Comparison of ENCODE assay signal across 23 mouse cellular contexts in the genomic region with DNA sequence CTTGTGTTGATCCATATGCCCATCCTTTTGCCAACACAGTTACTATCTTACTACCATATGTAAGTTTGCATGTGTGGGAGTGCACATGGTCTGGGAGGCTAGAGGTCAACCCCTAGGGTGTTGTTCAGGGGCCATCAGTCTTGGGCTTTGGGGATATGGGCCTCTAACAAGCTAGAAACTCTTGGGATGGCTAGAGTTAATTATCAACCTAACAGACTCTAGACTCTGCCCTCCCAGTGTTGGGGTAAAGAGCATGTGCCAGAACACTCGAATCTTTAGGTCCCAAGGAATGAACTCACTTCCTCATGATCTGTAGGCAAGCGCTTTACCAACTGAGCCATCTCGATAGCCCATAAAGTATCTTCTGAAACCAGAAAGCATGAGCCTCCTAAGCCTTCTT.
DNase-seq lines count a peak whose midpoint lies in the region; ATAC-seq and TF ChIP-seq lines count a peak whose summit lies in the region.
"Had no signal": no experiment of that assay in that cellular context is flagged by ENCODE, and none has a peak within 500 bp of the region (broad histone marks: within the 10 kb centered on the region; RNA-seq: fewer than 3 reads in every experiment).

No protein-coding gene starts in this region.

- no peaks in the 10 kb centered on the region for H3K9me3 ChIP-seq in intestine, postnatal 0 days (ENCODE audit: control insufficient read depth)
- H3K9me3 ChIP-seq in kidney, postnatal 0 days (replicated peaks; ENCODE audit: low read length): no peaks in the 10 kb centered on the region
- no peaks in the 10 kb centered on the region for H3K9me3 ChIP-seq in midbrain, embryonic 11.5 days (ENCODE audit: control insufficient read depth, low read length)
- H3K9me3 ChIP-seq: embryonic facial prominence, embryonic 12.5 days; G1E; hindbrain, embryonic 15.5 days; stomach, embryonic 15.5 days had no signal

- no peak for TF ChIP-seq POLR2A in kidney, adult 2 months (IDR thresholded peaks at IDR 0.05; ENCODE audit: low read depth, low read length)
- no peak for TF ChIP-seq POLR2A in small intestine, adult 2 months (IDR thresholded peaks at IDR 0.05; ENCODE audit: low read depth, low read length)

- no peak overlapping the region for H3K4me2 ChIP-seq in intestine, postnatal 0 days (replicated peaks; ENCODE audit: low read depth)
- no peak overlapping the region for H3K4me2 ChIP-seq in kidney, postnatal 0 days (ENCODE audit: low read length)
- no peak overlapping the region for H3K4me2 ChIP-seq in midbrain, embryonic 11.5 days
- H3K4me2 ChIP-seq: embryonic facial prominence, embryonic 12.5 days; hindbrain, embryonic 15.5 days; lung, embryonic 14.5 days; stomach, embryonic 15.5 days had no signal

- no peaks in the 10 kb centered on the region for H3K36me3 ChIP-seq in kidney, adult 2 months (ENCODE audit: control insufficient read depth, insufficient read depth, low read length)
- no peaks in the 10 kb centered on the region for H3K36me3 ChIP-seq in intestine, postnatal 0 days (ENCODE audit: control insufficient read depth, insufficient read depth)
- H3K36me3 ChIP-seq in kidney, postnatal 0 days (ENCODE audit: insufficient read depth, low read length): no peaks in the 10 kb centered on the region
- no peaks in the 10 kb centered on the region for H3K36me3 ChIP-seq in small intestine, adult 2 months (ENCODE audit: control insufficient read depth, insufficient read depth, low read length)
- H3K36me3 ChIP-seq in midbrain, embryonic 11.5 days (ENCODE audit: control insufficient read depth, insufficient read depth, low read length): no peaks in the 10 kb centered on the region
- H3K36me3 ChIP-seq: embryonic facial prominence, embryonic 12.5 days; hindbrain, embryonic 15.5 days; stomach, embryonic 15.5 days had no signal

- no peak overlapping the region for H3K9ac ChIP-seq in intestine, postnatal 0 days (ENCODE audit: low read depth, low read length)
- no peak overlapping the region for H3K9ac ChIP-seq in kidney, postnatal 0 days (ENCODE audit: low read depth, low read length)
- no peak overlapping the region for H3K9ac ChIP-seq in midbrain, embryonic 11.5 days (ENCODE audit: low read length)
- H3K9ac ChIP-seq: embryonic facial prominence, embryonic 12.5 days; hindbrain, embryonic 15.5 days; lung, embryonic 14.5 days; stomach, embryonic 15.5 days had no signal

- no peak overlapping the region for H3K4me3 ChIP-seq in kidney, adult 2 months (ENCODE audit: insufficient read depth, low read depth, low read length)
- no peak overlapping the region for H3K4me3 ChIP-seq in intestine, postnatal 0 days (ENCODE audit: low read depth, low read length)
- H3K4me3 ChIP-seq in kidney, postnatal 0 days (replicated peaks; ENCODE audit: low read depth, low read length): no peak overlapping the region
- no peak overlapping the region for H3K4me3 ChIP-seq in small intestine, adult 2 months (ENCODE audit: low read depth, low read length)
- no peak overlapping the region for H3K4me3 ChIP-seq in midbrain, embryonic 11.5 days (ENCODE audit: low read depth, low read length)
- H3K4me3 ChIP-seq: embryonic facial prominence, embryonic 12.5 days; hindbrain, embryonic 15.5 days; left cerebral cortex, adult 2 months; myocyte; stomach, embryonic 15.5 days had no signal

- H3K27me3 ChIP-seq in kidney, adult 2 months (replicated peaks; ENCODE audit: control insufficient read depth, insufficient read depth, low read length): no peaks in the 10 kb centered on the region
- no peaks in the 10 kb centered on the region for H3K27me3 ChIP-seq in intestine, postnatal 0 days (replicated peaks; ENCODE audit: control insufficient read depth, insufficient read depth, low read length)
- H3K27me3 ChIP-seq in kidney, postnatal 0 days (ENCODE audit: insufficient read depth, low read length): no peaks in the 10 kb centered on the region
- no peaks in the 10 kb centered on the region for H3K27me3 ChIP-seq in small intestine, adult 2 months (ENCODE audit: control insufficient read depth, insufficient read depth, low read length)
- no peaks in the 10 kb centered on the region for H3K27me3 ChIP-seq in midbrain, embryonic 11.5 days (ENCODE audit: control insufficient read depth, insufficient read depth, low read length)
- H3K27me3 ChIP-seq: CH12.LX; embryonic facial prominence, embryonic 12.5 days; hindbrain, embryonic 15.5 days; Patski; stomach, embryonic 15.5 days had no signal

- peak; percentile 75 for DNase-seq in kidney, adult 2 months
- no peak for DNase-seq in kidney, postnatal 4 days
- DNase-seq in kidney, postnatal 0 days (ENCODE audit: low spot score): no peak
- no peak for DNase-seq in lung, postnatal 10 days
- no peak for DNase-seq in midbrain, embryonic 11.5 days (ENCODE audit: low spot score, missing footprints)
- DNase-seq: B cell, adult 2 months; cerebellum, adult 11 months; cerebellum, postnatal 14 days; gastrocnemius, postnatal 25 days; lung, embryonic 14.5 days; lung, postnatal 36 days; thymus, postnatal 25 days had no signal

- 60% methylated on average over 3 of the region's 3 CpGs for WGBS in kidney, adult 2 months
- 28% methylated on average over 3 of the region's 3 CpGs for WGBS in intestine, postnatal 0 days
- WGBS in kidney, postnatal 0 days: 74% methylated on average over 3 of the region's 3 CpGs
- 42% methylated on average over 3 of the region's 3 CpGs for WGBS in small intestine, adult 2 months
- 90% methylated on average over 3 of the region's 3 CpGs for WGBS in midbrain, embryonic 11.5 days

- H3K4me1 ChIP-seq in kidney, adult 2 months (ENCODE audit: control insufficient read depth, insufficient read depth, low read length): peaks cover 6% of the 10 kb centered on the region
- 0 out of 2 replicates have a peak, but pooled peaks cover 2% of the 10 kb centered on the region for H3K4me1 ChIP-seq in intestine, postnatal 0 days (replicated peaks; ENCODE audit: control insufficient read depth, insufficient read depth, low read length)
- no peaks in the 10 kb centered on the region for H3K4me1 ChIP-seq in kidney, postnatal 0 days (replicated peaks; ENCODE audit: insufficient read depth, low read length)
- H3K4me1 ChIP-seq in small intestine, adult 2 months (ENCODE audit: control insufficient read depth, insufficient read depth, insufficient read length, low read length): peaks cover 21% of the 10 kb centered on the region
- no peaks in the 10 kb centered on the region for H3K4me1 ChIP-seq in midbrain, embryonic 11.5 days (ENCODE audit: control insufficient read depth, insufficient read depth, low read length)
- H3K4me1 ChIP-seq: embryonic facial prominence, embryonic 12.5 days; hindbrain, embryonic 15.5 days had no signal

- H3K27ac ChIP-seq in kidney, adult 2 months (ENCODE audit: insufficient read depth, low read depth, low read length): no peak overlapping the region
- peak overlapping the region; percentile 80 for H3K27ac ChIP-seq in intestine, postnatal 0 days (ENCODE audit: low read depth, low read length)
- H3K27ac ChIP-seq in kidney, postnatal 0 days: no peak overlapping the region
- H3K27ac ChIP-seq in small intestine, adult 2 months (ENCODE audit: insufficient read depth, low read depth, low read length): peak overlapping the region; percentile 65
- H3K27ac ChIP-seq in midbrain, embryonic 11.5 days (ENCODE audit: low read depth, low read length): no peak overlapping the region
- H3K27ac ChIP-seq: embryonic facial prominence, embryonic 12.5 days; hindbrain, embryonic 15.5 days; left cerebral cortex, adult 2 months; stomach, embryonic 15.5 days had no signal

- TF ChIP-seq CTCF in kidney, adult 2 months (conservative IDR thresholded peaks at IDR 0.05; ENCODE audit: insufficient read depth, insufficient read length, low read depth, low read length): no peak
- TF ChIP-seq CTCF in intestine, postnatal 0 days (IDR thresholded peaks at IDR 0.05; ENCODE audit: low read depth): no peak
- TF ChIP-seq CTCF in kidney, postnatal 0 days (IDR thresholded peaks at IDR 0.05; ENCODE audit: low read depth): no peak
- no peak for TF ChIP-seq CTCF in small intestine, adult 2 months (IDR thresholded peaks at IDR 0.05; ENCODE audit: extremely low read depth, insufficient read length, insufficient replicate concordance, low read depth, low read length)

- ATAC-seq in intestine, postnatal 0 days: peak; percentile 85
- ATAC-seq in kidney, postnatal 0 days (replicated peaks; ENCODE audit: low FRiP score, low read depth): peak; percentile 65; the same call in 1 of the 2 replicates
- no peak for ATAC-seq in midbrain, embryonic 11.5 days (ENCODE audit: low FRiP score)
- ATAC-seq: midbrain, embryonic 16.5 days; Patski had no signal

Comparison
In these comparisons a context has a peak if more than half of its experiments do, and no peak if none do; other contexts are left out.
1. H3K27ac ChIP-seq: peak in intestine, postnatal 0 days (single experiment) and small intestine, adult 2 months (single experiment); none in kidney, adult 2 months (single experiment), kidney, postnatal 0 days (single experiment) and midbrain, embryonic 11.5 days (single experiment).